Mouse (Mus musculus) urinary bladder, postnatal 14 days (tissue): ENCODE data around the gene Map4k4.
A peak's percentile ranks its signal among the peaks of the same experiment; 100 is the strongest.

ENCODE experiments used
- DNase-seq: peaks from one replicate; pipeline ENCODE4 v3.0.0; 2021; ENCODE audit warnings: low spot score

The Map4k4 gene

GRCm38 (mm10) chr1:39898686-39899085, 2.0 kb upstream of the Map4k4 start:
- no peak for DNase-seq

DNA sequence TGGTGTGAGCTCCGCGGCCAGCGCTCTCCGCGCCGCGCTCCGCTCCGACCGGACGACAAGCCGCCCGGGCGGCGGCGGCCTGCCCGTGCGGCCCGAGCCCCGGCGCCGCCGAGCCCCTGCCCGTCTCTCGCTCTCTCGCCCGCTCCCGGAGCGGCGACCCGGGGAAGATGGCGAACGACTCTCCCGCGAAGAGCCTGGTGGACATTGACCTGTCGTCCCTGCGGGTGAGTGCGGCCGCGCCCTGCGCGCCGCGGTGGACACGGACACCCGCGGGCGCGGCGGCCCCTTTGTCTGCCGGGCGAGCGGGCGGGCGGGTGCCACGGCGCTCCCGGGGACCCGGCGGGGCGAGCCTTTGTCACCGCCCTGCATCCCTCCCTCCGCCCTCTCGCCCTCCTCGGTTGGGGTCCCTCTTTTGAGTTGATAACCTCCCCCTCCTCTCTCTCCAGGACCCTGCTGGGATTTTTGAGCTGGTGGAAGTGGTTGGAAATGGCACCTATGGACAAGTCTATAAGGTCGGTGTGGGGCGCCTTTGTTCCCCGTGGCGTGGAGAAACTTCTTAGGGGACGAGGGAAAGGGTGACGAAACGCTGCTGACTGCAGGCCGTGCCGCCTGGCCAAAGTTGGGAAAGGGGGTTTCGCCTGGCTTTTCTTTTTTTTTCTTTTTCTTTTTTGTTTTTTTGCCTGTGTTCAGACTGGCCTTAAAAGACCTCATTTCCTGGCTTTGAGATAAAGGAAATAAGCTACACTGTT, 524 bp downstream of the Map4k4 start:
- DNase-seq = peak; percentile 44

DNA sequence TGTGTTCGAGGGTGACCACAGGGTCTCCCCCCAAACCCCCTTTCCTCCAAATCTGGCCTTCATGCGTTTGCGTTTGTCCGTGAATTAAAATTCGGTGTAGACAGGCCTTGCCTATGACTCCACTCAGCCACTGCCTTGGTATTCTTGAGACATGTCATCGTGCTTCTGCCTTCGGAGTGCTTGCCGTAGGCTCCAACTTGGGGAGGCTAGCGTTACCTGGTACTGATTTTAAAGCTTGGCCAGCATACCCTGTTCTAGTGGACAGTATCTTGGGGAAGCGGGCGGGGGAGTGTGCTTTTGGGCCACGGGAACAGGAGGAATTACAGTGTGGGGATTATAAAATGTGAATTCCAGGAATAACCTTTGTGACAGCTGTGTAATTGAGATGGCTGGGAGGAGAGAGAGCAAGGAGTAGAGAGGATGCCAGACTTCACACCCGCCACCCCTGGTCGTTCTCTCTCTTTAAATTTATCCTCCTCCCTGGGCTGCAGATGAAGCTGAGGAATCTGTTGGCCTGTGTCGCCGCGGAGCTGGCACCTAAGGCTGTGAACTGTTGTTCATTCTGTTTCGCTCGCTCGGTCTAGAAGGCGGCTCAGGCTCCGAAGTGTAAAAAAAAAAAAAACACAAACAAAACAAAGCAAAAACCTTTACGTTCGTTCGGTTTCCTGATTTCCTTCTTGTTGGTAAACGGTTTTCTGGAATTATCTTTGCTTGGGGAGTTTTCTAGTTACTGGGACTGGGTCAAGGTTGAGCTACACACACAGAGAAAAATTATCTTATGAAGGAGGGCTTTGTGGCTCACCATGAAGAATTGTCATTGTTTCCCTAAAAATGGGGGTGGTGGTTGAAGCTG, 1.4 kb downstream of the Map4k4 start:
- no peak for DNase-seq

GRCm38 (mm10) chr1:39902704-39903151, 2.0 kb downstream of the Map4k4 start:
- DNase-seq = peak; percentile 59

DNA sequence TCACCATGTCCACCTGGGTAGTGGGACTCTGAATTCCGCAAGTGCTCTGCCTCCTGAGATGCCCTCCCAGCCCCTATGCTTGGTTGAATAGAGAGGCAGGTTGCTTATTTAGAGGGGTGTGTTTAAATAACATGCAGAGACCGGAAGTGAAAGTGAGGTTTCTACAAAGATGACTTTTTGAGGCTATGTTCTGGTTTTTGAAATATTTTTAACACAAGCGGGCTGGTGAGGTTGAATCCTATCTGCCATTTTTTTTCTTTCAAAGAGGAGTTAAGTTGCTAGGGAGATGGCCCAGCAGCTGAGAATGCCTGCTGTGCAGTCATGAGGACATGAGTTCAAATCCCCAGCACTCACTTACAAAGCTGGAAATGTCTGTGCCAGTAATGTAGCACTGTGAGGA, 4.0 kb downstream of the Map4k4 start:
- DNase-seq = no peak

- DNase-seq = peak; percentile 35
These were observed 6.2 kb downstream of the Map4k4 start for GRCm38 (mm10) chr1:39906921-39907320.

GRCm38 (mm10) chr1:39908976-39909375, 8.3 kb downstream of the Map4k4 start:
- no peak for DNase-seq

GRCm38 (mm10) chr1:39911446-39911845, 10.7 kb downstream of the Map4k4 start:
- DNase-seq = peak; percentile 49

DNA sequence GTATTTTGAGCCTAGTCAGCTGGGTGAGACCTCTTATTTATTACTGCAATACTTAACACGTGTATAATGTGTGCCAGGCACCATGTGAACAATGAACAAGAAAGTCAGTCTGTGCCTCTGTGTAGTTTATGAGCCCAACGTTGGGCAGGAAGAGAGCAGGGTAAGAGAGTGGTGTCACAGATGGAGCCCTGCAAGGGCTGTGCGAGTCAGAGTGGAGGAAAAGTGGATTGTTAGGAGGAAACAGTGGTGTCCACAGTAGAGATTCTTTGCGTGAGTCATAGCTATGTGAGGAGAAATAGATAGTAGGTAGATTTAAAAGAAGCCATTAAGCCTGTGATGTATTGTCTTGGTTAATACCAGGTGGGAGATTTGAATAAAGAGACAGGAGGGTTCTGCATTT, 12.5 kb downstream of the Map4k4 start:
- no peak for DNase-seq

GRCm38 (mm10) chr1:39916144-39916543, 15.4 kb downstream of the Map4k4 start:
- no peak for DNase-seq

- DNase-seq = no peak
These were observed 17.3 kb downstream of the Map4k4 start for GRCm38 (mm10) chr1:39917855-39918516.

GRCm38 (mm10) chr1:39918517-39919115, 17.9 kb downstream of the Map4k4 start:
- no peak for DNase-seq

GRCm38 (mm10) chr1:39920616-39921015, 19.9 kb downstream of the Map4k4 start:
- DNase-seq = no peak

DNA sequence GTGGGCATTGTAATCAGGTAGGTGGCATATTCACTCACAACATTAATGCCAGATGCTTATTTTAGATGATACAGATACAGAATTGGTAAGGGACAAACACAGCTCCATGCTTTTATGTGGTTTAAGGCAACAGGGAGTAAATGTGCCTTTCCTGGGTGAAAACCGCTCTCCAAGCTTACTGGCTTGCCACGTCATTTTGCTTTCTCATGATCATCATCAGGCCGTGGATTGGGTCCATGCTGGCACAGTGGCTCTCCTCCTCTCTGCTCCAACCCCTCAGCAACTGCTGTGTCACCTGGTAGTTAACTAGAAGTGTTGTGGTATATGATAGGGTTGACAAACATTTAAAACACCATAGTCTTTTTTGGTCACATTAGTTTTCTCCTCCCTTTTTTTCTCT, 21.3 kb downstream of the Map4k4 start:
- no peak for DNase-seq

GRCm38 (mm10) chr1:39922714-39923113, 22.0 kb downstream of the Map4k4 start:
- DNase-seq = no peak

DNA sequence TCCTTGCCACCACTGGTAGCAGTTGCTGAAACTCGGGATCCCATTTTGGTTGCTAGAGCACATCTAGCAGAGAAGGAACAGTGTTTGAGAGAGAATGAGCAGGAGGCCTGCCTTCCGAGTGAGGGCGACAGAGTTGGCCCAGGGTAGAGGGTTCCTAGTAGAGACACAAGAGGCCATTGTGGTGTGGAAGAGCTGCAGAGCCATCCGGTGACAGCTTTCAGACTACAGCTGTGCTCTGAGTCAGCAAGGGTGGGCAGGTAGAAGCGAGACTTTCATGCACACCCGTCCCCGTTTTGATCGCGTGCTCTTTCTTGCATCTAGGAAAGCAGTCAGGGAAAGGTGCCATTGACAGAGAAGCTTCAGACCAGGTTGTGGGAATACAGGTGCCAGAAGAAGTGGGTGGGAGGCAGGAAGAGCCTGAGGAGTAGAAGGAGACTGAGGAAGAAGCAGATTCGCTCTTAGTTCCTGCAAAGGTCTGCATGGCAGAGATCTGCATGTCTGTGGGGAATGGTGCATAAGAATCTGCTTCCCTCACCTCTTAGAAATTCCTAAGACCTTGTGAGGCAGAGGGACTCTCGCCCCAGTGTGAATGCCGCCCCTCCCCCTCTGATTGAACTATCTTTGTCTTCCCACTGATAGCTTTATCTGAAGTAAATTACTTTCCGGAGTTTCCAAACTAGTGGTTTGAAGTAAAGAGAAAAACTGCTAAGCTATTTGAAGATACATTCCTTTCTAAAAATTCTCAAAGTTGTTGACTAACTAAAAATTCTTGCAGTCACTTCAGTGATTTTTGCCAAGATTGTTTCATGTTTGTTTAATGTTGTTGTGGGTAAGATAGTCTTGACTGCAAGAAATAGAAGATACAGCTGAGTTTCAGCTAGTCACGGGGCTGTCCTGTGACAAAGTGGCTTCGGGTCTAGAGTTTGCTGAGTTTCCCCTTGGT, 23.0 kb downstream of the Map4k4 start:
- DNase-seq = no peak

DNA sequence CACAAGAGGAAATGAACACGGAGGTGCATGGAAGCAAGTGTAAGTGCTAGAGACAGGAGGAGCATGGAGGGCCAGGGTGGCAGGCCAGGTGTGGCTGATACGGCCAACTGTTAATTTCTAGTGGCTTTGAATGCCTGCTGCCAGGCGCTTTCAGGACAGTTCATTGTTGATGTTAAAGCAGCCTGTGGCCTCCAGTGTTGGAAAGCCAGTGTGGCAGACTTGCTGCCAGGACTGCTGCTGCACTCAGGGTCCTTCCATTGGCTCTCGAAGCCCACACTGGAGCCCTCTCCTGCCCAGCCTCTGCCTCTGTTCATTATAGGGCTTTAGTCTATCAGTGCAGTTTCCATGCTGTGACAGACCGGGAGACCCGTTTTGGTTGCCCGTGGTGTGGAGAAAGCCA, 30.3 kb downstream of the Map4k4 start:
- no peak for DNase-seq

GRCm38 (mm10) chr1:39932216-39932739, 31.6 kb downstream of the Map4k4 start:
- no peak for DNase-seq

DNA sequence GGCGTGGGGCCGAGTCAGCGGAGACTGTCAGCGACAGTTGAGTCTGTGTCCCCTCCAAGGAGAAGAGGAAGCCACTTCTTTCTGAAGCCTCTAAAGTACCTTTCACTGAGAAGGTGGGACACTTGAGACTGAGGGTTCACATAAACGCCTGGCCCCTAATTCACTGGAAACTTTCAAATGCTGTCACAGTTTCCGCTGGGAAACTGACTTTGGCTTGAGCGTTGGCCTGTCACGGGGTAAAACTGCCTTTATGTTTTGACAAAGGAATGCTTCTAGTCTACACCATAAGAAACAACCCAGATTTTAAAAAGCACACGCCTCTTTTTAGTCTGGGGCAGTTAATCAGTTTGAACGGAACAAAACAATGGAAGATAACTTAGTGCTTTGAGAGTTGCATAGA, 32.2 kb downstream of the Map4k4 start:
- no peak for DNase-seq

DNA sequence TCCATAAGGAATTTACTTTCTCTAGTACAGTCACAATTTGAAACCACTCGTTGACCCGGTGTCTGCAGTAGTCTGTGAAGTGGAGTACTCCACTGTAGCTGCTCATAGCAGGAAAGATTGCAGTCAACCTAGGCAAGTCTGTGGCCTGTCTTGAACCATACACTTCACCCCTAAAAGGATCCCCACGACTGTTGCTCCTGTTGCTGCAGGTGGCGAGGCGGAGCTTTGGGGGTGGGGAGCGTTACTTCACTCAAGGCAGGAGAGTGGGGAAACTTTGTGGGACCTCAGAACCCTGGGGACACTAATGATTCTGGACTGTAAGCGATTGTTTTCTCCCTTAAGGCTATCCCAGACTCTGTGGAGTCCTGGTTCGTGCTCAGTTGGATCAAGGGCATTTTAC, 34.2 kb downstream of the Map4k4 start:
- no peak for DNase-seq

GRCm38 (mm10) chr1:39935616-39936015, 34.9 kb downstream of the Map4k4 start:
- DNase-seq = no peak
